Mouse (Mus musculus): Measurements from ENCODE around the gene Tsc22d3. TPM values are rescaled to one million over a fixed set of nuclear protein-coding genes. Genes with fewer than 3 reads are reported as not detected.
"Not testable (repeated sequence)": the region's sequence is repeated elsewhere in the genome, so short reads cannot be mapped to it uniquely, and the experiment has no call there.

Tsc22d3 gene
- polyA plus RNA-seq, 2 experiments: 52.9 to 96.0 TPM

DNA sequence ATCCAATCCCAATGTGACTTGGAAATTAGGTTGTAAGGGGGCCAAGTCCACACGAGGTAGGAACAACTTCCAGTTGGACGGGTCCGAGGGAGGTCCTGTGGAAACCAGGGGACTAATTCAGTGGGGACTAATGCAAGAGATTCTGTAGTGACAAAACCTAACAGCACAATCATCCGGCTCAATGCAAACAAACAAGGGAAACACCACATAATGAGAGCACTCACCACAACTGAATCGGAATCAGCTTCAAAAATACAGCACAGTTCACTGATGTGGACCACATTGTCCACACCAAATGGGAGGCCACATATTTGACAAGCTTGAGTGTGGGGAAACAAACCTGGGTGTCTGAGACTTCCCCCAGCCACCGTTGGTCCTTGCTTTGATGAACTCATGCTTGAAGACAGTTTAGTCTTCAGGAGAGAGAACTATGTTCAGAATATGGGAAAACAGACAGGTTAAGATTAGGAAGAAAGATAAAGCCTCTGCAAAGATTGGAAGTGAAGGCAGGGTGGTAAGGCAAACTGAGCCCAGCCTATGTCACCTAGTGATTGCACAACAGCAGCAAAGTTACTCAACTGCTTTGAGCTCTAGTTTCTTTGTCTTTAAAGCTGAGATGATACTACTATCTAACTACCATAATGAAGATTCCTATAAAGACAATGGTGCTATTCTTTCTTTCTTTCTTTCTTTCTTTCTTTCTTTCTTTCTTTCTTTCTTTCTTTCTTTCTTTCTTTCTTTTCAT is 93.9 kb downstream of the Tsc22d3 start:
- Histone ChIP-seq H3K27me3 (ENCODE audit: control insufficient read depth, insufficient read depth, low read length) (no peaks in the 10 kb centered on the region; the same call in 1 of the 2 replicates), H3K36me3 (ENCODE audit: control insufficient read depth, insufficient read depth, low read length) (no peaks in the 10 kb centered on the region), H3K9me3 (ENCODE audit: control insufficient read depth, low read length) (no peaks in the 10 kb centered on the region), H3K4me2 (replicated peaks; ENCODE audit: low read depth, low read length, severe bottlenecking) (no peak overlapping the region), H3K4me3 (replicated peaks; ENCODE audit: low read length) (no peak overlapping the region), H3K27ac (replicated peaks; ENCODE audit: low read depth, low read length) (no peak overlapping the region), H3K9ac (ENCODE audit: low read depth, low read length, severe bottlenecking) (no peak overlapping the region), H3K4me1 (ENCODE audit: control insufficient read depth, insufficient read depth, low read length) (no peaks in the 10 kb centered on the region)
- ATAC-seq (ENCODE audit: low FRiP score, low read depth) (no peak), DNase-seq (ENCODE audit: low spot score) (no peak)
- no peak for TF ChIP-seq POLR2A (IDR thresholded peaks at IDR 0.05; ENCODE audit: borderline replicate concordance, extremely low read depth, insufficient read depth, insufficient read length)
- 90% methylated on average over 6 of the region's 6 CpGs for WGBS

- Histone ChIP-seq H3K4me1 (ENCODE audit: control insufficient read depth, insufficient read depth, low read length) (no peaks in the 10 kb centered on the region), H3K4me3 (replicated peaks; ENCODE audit: low read length) (no peak overlapping the region), H3K27ac (replicated peaks; ENCODE audit: low read depth, low read length) (no peak overlapping the region), H3K9me3 (ENCODE audit: control insufficient read depth, low read length) (no peaks in the 10 kb centered on the region), H3K9ac (ENCODE audit: low read depth, low read length, severe bottlenecking) (no peak overlapping the region), H3K36me3 (ENCODE audit: control insufficient read depth, insufficient read depth, low read length) (no peaks in the 10 kb centered on the region), H3K27me3 (ENCODE audit: control insufficient read depth, insufficient read depth, low read length) (no peaks in the 10 kb centered on the region), H3K4me2 (replicated peaks; ENCODE audit: low read depth, low read length, severe bottlenecking) (no peak overlapping the region)
- DNase-seq (ENCODE audit: low spot score): no peak
- TF ChIP-seq POLR2A (IDR thresholded peaks at IDR 0.05; ENCODE audit: borderline replicate concordance, extremely low read depth, insufficient read depth, insufficient read length): no peak
- ATAC-seq (ENCODE audit: low FRiP score, low read depth): no peak
- WGBS: 64% methylated on average over 15 of the region's 15 CpGs
Observed at GRCm38 (mm10) chrX:140505497-140506238, 94.8 kb downstream of the Tsc22d3 start.

GRCm38 (mm10) chrX:140503905-140504304 is 96.6 kb downstream of the Tsc22d3 start:
- Histone ChIP-seq H3K4me3 (replicated peaks; ENCODE audit: low read length) (no peak overlapping the region), H3K36me3 (ENCODE audit: control insufficient read depth, insufficient read depth, low read length) (no peaks in the 10 kb centered on the region), H3K27ac (replicated peaks; ENCODE audit: low read depth, low read length) (no peak overlapping the region), H3K4me2 (replicated peaks; ENCODE audit: low read depth, low read length, severe bottlenecking) (no peak overlapping the region), H3K9me3 (ENCODE audit: control insufficient read depth, low read length) (no peaks in the 10 kb centered on the region), H3K4me1 (ENCODE audit: control insufficient read depth, insufficient read depth, low read length) (no peaks in the 10 kb centered on the region), H3K9ac (ENCODE audit: low read depth, low read length, severe bottlenecking) (no peak overlapping the region), H3K27me3 (ENCODE audit: control insufficient read depth, insufficient read depth, low read length) (no peaks in the 10 kb centered on the region)
- DNase-seq (ENCODE audit: low spot score) (peak; percentile 42), ATAC-seq (ENCODE audit: low FRiP score, low read depth) (0 out of 2 replicates have a peak, but pooled peaks have one; percentile 44)
- WGBS: 18% methylated on average over 7 of the region's 7 CpGs
- TF ChIP-seq POLR2A (IDR thresholded peaks at IDR 0.05; ENCODE audit: borderline replicate concordance, extremely low read depth, insufficient read depth, insufficient read length): no peak

DNA sequence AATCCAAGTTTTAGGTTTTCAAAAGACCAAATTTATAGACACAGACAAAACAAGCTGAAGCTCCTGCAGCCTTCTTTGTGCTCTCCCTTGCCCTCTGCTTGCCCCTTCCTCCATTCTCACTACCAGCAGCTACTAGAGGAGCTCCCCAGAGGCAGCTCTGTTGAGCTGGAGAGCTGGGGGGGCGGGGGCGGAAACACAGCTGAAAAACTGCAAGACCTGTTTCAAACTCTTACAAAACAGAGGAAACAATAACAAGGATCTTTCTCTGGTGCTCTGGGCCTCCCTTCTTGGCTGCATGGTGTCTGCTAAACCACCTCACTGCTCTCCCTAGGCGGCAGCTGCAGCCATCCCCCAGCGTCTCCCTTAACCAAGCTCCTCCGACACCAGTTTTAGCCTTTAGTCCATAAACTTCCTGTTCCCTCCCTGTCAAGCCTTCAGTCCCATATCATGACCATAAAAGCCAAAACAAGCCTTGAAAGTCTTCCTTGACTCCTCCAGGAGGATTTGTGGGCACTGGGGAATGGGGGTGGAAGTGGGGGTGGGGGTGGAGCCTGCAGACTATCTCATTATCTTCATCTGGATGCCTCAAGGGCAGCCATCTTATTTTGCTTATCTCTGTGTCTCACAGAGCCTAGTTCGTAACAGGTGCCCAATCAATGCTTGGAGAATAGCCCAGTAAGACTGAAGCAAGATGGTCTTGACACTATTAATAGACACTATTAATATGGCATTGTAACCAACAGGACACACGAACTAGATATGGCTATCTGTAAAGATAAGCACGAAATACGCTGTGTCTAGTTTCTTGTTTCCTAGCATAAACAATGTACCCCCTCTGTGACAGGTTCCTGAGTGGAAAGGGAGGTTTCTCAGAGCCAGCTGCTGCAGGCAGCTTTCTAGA is 98.8 kb downstream of the Tsc22d3 start:
- Histone ChIP-seq H3K27ac (replicated peaks; ENCODE audit: low read depth, low read length) (no peak overlapping the region), H3K4me2 (replicated peaks; ENCODE audit: low read depth, low read length, severe bottlenecking) (no peak overlapping the region), H3K9me3 (ENCODE audit: control insufficient read depth, low read length) (no peaks in the 10 kb centered on the region), H3K4me1 (ENCODE audit: control insufficient read depth, insufficient read depth, low read length) (no peaks in the 10 kb centered on the region), H3K9ac (ENCODE audit: low read depth, low read length, severe bottlenecking) (no peak overlapping the region), H3K36me3 (ENCODE audit: control insufficient read depth, insufficient read depth, low read length) (no peaks in the 10 kb centered on the region), H3K27me3 (ENCODE audit: control insufficient read depth, insufficient read depth, low read length) (no peaks in the 10 kb centered on the region), H3K4me3 (replicated peaks; ENCODE audit: low read length) (no peak overlapping the region)
- 63% methylated on average over 9 of the region's 9 CpGs for WGBS
- TF ChIP-seq POLR2A (IDR thresholded peaks at IDR 0.05; ENCODE audit: borderline replicate concordance, extremely low read depth, insufficient read depth, insufficient read length): no peak
- no peak for DNase-seq (ENCODE audit: low spot score)
- ATAC-seq (ENCODE audit: low FRiP score, low read depth): no peak

- no peaks in the 10 kb centered on the region for H3K4me1 ChIP-seq (ENCODE audit: control insufficient read depth, insufficient read depth, low read length)
- 75% methylated on average over 5 of the region's 5 CpGs for WGBS
- no peaks in the 10 kb centered on the region for H3K9me3 ChIP-seq (ENCODE audit: control insufficient read depth, low read length)
- TF ChIP-seq POLR2A (IDR thresholded peaks at IDR 0.05; ENCODE audit: borderline replicate concordance, extremely low read depth, insufficient read depth, insufficient read length): no peak
- ATAC-seq (ENCODE audit: low FRiP score, low read depth) (no peak), DNase-seq (ENCODE audit: low spot score) (no peak)
- no peak overlapping the region for H3K9ac ChIP-seq (ENCODE audit: low read depth, low read length, severe bottlenecking)
- H3K4me2 ChIP-seq (replicated peaks; ENCODE audit: low read depth, low read length, severe bottlenecking): no peak overlapping the region
- no peaks in the 10 kb centered on the region for H3K36me3 ChIP-seq (ENCODE audit: control insufficient read depth, insufficient read depth, low read length)
- no peak overlapping the region for H3K27ac ChIP-seq (replicated peaks; ENCODE audit: low read depth, low read length)
- H3K27me3 ChIP-seq (ENCODE audit: control insufficient read depth, insufficient read depth, low read length): no peaks in the 10 kb centered on the region
- H3K4me3 ChIP-seq (replicated peaks; ENCODE audit: low read length): no peak overlapping the region
Observed at GRCm38 (mm10) chrX:140500306-140500705, 100.2 kb downstream of the Tsc22d3 start.

DNA sequence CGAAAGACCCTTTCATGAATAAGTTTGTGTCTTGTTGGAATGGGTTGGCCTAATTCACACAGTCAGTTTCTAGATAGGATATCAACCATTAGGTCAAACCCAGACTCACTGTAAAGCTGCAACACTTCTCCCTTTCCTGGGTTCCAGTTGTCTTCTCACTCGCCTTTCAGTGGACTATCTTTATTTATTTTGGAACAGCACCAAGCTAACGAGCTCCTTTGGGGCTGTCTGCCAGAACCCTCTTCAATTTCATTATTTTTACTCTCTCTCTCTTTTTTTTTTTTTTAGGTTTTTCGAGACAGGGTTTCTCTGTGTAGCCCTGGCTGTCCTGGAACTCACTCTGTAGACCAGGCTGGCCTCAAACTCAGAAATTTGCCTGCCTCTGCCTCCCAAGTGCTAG is 102.0 kb downstream of the Tsc22d3 start:
- not testable (repeated sequence) for H3K27me3 ChIP-seq (ENCODE audit: control insufficient read depth, insufficient read depth, low read length); H3K4me1 ChIP-seq (ENCODE audit: control insufficient read depth, insufficient read depth, low read length); H3K36me3 ChIP-seq (ENCODE audit: control insufficient read depth, insufficient read depth, low read length); H3K4me3 ChIP-seq (replicated peaks; ENCODE audit: low read length); H3K27ac ChIP-seq (replicated peaks; ENCODE audit: low read depth, low read length); H3K9ac ChIP-seq (ENCODE audit: low read depth, low read length, severe bottlenecking); DNase-seq (ENCODE audit: low spot score); H3K9me3 ChIP-seq (ENCODE audit: control insufficient read depth, low read length); H3K4me2 ChIP-seq (replicated peaks; ENCODE audit: low read depth, low read length, severe bottlenecking); ATAC-seq (ENCODE audit: low FRiP score, low read depth)
- WGBS: 70% methylated on average over 4 of the region's 4 CpGs

Measured in limb, embryonic 14.5 days (tissue).